Mouse (Mus musculus) forebrain, postnatal 0 days (tissue): ENCODE measurements around the gene Mast4. TPM values are rescaled to one million over a fixed set of nuclear protein-coding genes. Genes with fewer than 3 reads are reported as not detected.
A peak's percentile ranks its signal among the peaks of the same experiment; 100 is the strongest.

Experiments
- ATAC-seq: fragments of 200-750 bp; cut with Nextera tagmentation; 2 replicates; pipeline ENCODE4 v1.8.0; 2017; ENCODE audit warnings: mild to moderate bottlenecking, moderate library complexity
- DNase-seq: peaks from one replicate; pipeline ENCODE4 v3.0.0-alpha.2; 2015
- H3K27ac ChIP-seq: fragments of 300-500 bp; sonication (generic); 2 replicates; pipeline ENCODE4 v1.5.1; 2014; ENCODE audit warnings: low read depth, mild to moderate bottlenecking, antibody characterized with exemption, low read length, moderate library complexity, mixed read lengths
- H3K27me3 ChIP-seq: fragments of 300-500 bp; sonication (generic); 2 replicates; pipeline ENCODE4 v1.6.1; 2014; ENCODE audit warnings: mild to moderate bottlenecking, low read length, mixed read lengths; ENCODE audit not compliant: insufficient read depth
- H3K36me3 ChIP-seq: fragments of 300-500 bp; sonication (generic); 2 replicates; pipeline ENCODE4 v1.6.1; 2014; ENCODE audit warnings: mild to moderate bottlenecking, moderate library complexity; ENCODE audit not compliant: insufficient read depth
- H3K4me1 ChIP-seq: fragments of 300-500 bp; sonication (generic); 2 replicates; pipeline ENCODE4 v1.6.1; 2014; ENCODE audit warnings: antibody characterized with exemption; ENCODE audit not compliant: insufficient read depth
- H3K4me2 ChIP-seq: fragments of 300-500 bp; sonication (generic); 2 replicates; pipeline ENCODE4 v1.6.1; 2014; ENCODE audit warnings: low read depth, mild to moderate bottlenecking, moderate library complexity
- H3K4me3 ChIP-seq: fragments of 300-500 bp; sonication (generic); 2 replicates; pipeline ENCODE4 v1.5.1; 2014; ENCODE audit warnings: low read depth, low read length, mixed read lengths
- H3K9ac ChIP-seq: fragments of 300-500 bp; sonication (generic); 2 replicates; pipeline ENCODE4 v1.6.1; 2014; ENCODE audit warnings: mild to moderate bottlenecking
- H3K9me3 ChIP-seq: fragments of 300-500 bp; sonication (generic); 2 replicates; pipeline ENCODE4 v1.6.1; 2016; ENCODE audit warnings: low read length
- CTCF ChIP-seq: sonication (generic); IDR thresholded peaks from 2 replicates; pipeline ENCODE4 v1.5.1; 2016; ENCODE audit warnings: antibody characterized with exemption, control low read depth, low read depth
- WGBS: fragments of 180-500 bp; shearing (Covaris S2); extraction: QIAGEN DNeasy Blood & Tissue Kit; methylation state at CpG from one replicate; pipeline ENCODE4 v1.1.7; 2014; 5-methylcytosine and 5-hydroxymethylcytosine counted together
- polyA plus RNA-seq: library from polyadenylated mRNA; unstranded; fragments of >200 nt; fragmentation: Nextera tagmentation; extraction: Ambion mirVana; gene quantifications from 2 replicates; pipeline ENCODE4 v1.2.1, GENCODE M21; 2015
- total RNA-seq: library from RNA; depleted of rRNA; stranded (reverse); fragments of >200 nt; gene quantifications from 2 replicates; pipeline ENCODE4 v1.2.3, GENCODE M21; 2014

Mast4 gene
- total and polyA plus RNA-seq, 2 experiments from 2014 or later = 17.2 to 40.1 TPM

GRCm38 (mm10) chr13:102942557-102942956, 391.7 kb downstream of the Mast4 start:
- H3K4me3 ChIP-seq = no peak overlapping the region
- TF ChIP-seq CTCF = no peak
- H3K27me3 ChIP-seq = no peaks in the 10 kb centered on the region
- no peak overlapping the region for H3K4me2 ChIP-seq
- DNase-seq (no peak), ATAC-seq (no peak)
- no peak overlapping the region for H3K27ac ChIP-seq
- WGBS = 74% methylated on average over 2 of the region's 2 CpGs
- H3K36me3 ChIP-seq = no peaks in the 10 kb centered on the region
- H3K9ac ChIP-seq = no peak overlapping the region
- H3K4me1 ChIP-seq = peaks cover 7% of the 10 kb centered on the region; the same call in 1 of the 2 replicates
- no peaks in the 10 kb centered on the region for H3K9me3 ChIP-seq

GRCm38 (mm10) chr13:102940476-102940875, 393.8 kb downstream of the Mast4 start:
- no peak overlapping the region for H3K4me3 ChIP-seq
- no peak for ATAC-seq
- H3K27me3 ChIP-seq = no peaks in the 10 kb centered on the region
- no peak overlapping the region for H3K27ac ChIP-seq
- TF ChIP-seq CTCF = no peak
- no peaks in the 10 kb centered on the region for H3K9me3 ChIP-seq
- no peak for DNase-seq
- no peak overlapping the region for H3K4me2 ChIP-seq
- WGBS = 87% methylated on average over 6 of the region's 6 CpGs
- H3K4me1 ChIP-seq = no peaks in the 10 kb centered on the region
- no peak overlapping the region for H3K9ac ChIP-seq
- H3K36me3 ChIP-seq = no peaks in the 10 kb centered on the region

- H3K9me3 ChIP-seq = no peaks in the 10 kb centered on the region
- 92% methylated on average over 2 of the region's 2 CpGs for WGBS
- no peaks in the 10 kb centered on the region for H3K4me1 ChIP-seq
- H3K27me3 ChIP-seq = no peaks in the 10 kb centered on the region
- H3K36me3 ChIP-seq = no peaks in the 10 kb centered on the region
- H3K9ac ChIP-seq = no peak overlapping the region
- no peak for TF ChIP-seq CTCF
- no peak overlapping the region for H3K27ac ChIP-seq
- H3K4me3 ChIP-seq = no peak overlapping the region
- H3K4me2 ChIP-seq = no peak overlapping the region
- DNase-seq (no peak), ATAC-seq (no peak)
Measured at GRCm38 (mm10) chr13:102936233-102936632, 398.1 kb downstream of the Mast4 start.

- 78% methylated on average over 3 of the region's 3 CpGs for WGBS
- no peak overlapping the region for H3K9ac ChIP-seq
- no peak for TF ChIP-seq CTCF
- ATAC-seq (no peak; the same call in 1 of the 2 replicates), DNase-seq (no peak)
- H3K9me3 ChIP-seq = no peaks in the 10 kb centered on the region
- no peak overlapping the region for H3K27ac ChIP-seq
- H3K4me1 ChIP-seq = no peaks in the 10 kb centered on the region
- H3K4me2 ChIP-seq = no peak overlapping the region
- H3K4me3 ChIP-seq = no peak overlapping the region
- no peaks in the 10 kb centered on the region for H3K27me3 ChIP-seq
- H3K36me3 ChIP-seq = no peaks in the 10 kb centered on the region
Measured at GRCm38 (mm10) chr13:102935788-102936187, 398.5 kb downstream of the Mast4 start.

- DNase-seq = peak; percentile 55
- Histone ChIP-seq H3K27ac (no peak overlapping the region), H3K4me2 (no peak overlapping the region), H3K4me3 (no peak overlapping the region), H3K9ac (no peak overlapping the region), H3K4me1 (no peaks in the 10 kb centered on the region), H3K9me3 (no peaks in the 10 kb centered on the region), H3K36me3 (no peaks in the 10 kb centered on the region), H3K27me3 (no peaks in the 10 kb centered on the region)
- 59% methylated on average over 5 of the region's 5 CpGs for WGBS
- no peak for TF ChIP-seq CTCF
- peak; percentile 70 for ATAC-seq
Measured at GRCm38 (mm10) chr13:102933702-102934101, 400.6 kb downstream of the Mast4 start.

- Histone ChIP-seq H3K4me2 (no peak overlapping the region), H3K4me3 (no peak overlapping the region), H3K27me3 (no peaks in the 10 kb centered on the region), H3K9me3 (no peaks in the 10 kb centered on the region), H3K9ac (no peak overlapping the region), H3K36me3 (no peaks in the 10 kb centered on the region), H3K4me1 (no peaks in the 10 kb centered on the region), H3K27ac (no peak overlapping the region)
- WGBS = 63% methylated on average over 9 of the region's 9 CpGs
- ATAC-seq (no peak), DNase-seq (no peak)
- TF ChIP-seq CTCF = no peak
Measured at GRCm38 (mm10) chr13:102932434-102932833, 401.9 kb downstream of the Mast4 start.

- no peaks in the 10 kb centered on the region for H3K9me3 ChIP-seq
- no peaks in the 10 kb centered on the region for H3K4me1 ChIP-seq
- 98% methylated on average over 1 of the region's 1 CpGs for WGBS
- no peaks in the 10 kb centered on the region for H3K36me3 ChIP-seq
- H3K27me3 ChIP-seq = no peaks in the 10 kb centered on the region
- no peak for TF ChIP-seq CTCF
- no peak overlapping the region for H3K4me3 ChIP-seq
- H3K27ac ChIP-seq = no peak overlapping the region
- H3K9ac ChIP-seq = no peak overlapping the region
- no peak overlapping the region for H3K4me2 ChIP-seq
- ATAC-seq (no peak), DNase-seq (no peak)
Measured at GRCm38 (mm10) chr13:102931951-102932350, 402.3 kb downstream of the Mast4 start.
